Mouse (Mus musculus): ENCODE data around the gene Sh2d3c. TPM values are rescaled to one million over a fixed set of nuclear protein-coding genes. Genes with fewer than 3 reads are reported as not detected.
A peak's percentile ranks its signal among the peaks of the same experiment; 100 is the strongest.

Gene Sh2d3c
- total RNA-seq, 2 experiments from 2014 or later = 4.2 to 8.4 TPM

DNA sequence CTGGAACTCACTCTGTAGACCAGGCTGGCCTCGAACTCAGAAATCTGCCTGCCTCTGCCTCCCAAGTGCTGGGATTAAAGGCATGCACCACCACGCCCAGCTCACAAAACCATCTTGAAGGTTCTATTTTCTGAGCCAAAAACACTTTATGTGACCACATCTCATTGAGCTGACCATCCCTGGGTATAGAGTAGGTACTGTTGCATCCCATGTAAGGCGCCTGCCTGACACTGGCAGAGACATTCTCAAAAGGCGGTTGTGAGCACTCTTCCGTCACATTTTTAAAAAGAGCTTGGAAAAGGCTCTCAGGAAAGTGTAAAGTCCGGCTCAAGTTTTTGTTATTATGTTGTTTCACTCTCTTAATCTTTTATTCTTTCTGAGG lies 35.8 kb downstream of the Sh2d3c start:
- DNase-seq = no peak

DNA sequence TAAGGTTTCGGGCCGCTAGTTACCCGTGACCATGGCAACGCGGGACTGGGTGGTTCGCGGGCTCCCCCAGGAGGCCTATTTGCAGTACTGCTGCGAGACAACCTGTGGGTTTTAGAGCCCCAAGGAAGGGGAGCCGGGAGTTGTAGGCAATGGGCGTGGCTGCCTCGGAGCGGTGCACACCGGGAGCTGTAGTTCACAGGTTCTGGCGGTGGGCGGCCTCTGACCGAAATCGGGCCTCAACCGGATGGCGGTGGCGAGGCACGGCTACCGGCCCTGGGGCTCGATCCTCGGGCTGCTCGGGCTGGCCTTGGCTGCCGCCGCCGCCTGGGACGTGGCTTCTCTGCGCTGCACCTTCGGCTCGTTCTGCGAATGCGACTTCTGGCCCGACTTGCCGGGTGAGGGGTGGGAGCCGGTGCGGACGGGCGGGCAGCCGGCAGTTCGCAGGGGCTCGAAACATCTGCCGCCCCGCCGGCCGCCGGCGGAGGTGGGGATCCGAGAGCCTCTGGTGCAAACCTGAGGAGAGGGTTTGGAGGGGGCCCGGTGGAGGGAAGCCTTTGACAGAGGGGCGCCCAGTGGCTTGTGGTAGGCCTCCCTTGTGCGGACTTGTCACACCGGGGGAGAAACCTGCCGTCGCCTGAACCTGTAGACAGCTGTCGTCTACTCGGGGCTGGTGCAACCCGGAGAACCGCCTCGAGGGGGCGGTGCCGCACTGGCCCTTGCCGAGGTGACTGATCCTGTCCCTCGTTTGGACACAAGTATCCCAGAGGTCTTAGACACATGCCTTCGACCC lies 36.4 kb downstream of the Sh2d3c start, which contains the start of gene Tor2a:
TSS of gene Tor2a (plus strand) at position 179 of the 790 bp plus-strand sequence.
- peak; percentile 97 for DNase-seq

DNA sequence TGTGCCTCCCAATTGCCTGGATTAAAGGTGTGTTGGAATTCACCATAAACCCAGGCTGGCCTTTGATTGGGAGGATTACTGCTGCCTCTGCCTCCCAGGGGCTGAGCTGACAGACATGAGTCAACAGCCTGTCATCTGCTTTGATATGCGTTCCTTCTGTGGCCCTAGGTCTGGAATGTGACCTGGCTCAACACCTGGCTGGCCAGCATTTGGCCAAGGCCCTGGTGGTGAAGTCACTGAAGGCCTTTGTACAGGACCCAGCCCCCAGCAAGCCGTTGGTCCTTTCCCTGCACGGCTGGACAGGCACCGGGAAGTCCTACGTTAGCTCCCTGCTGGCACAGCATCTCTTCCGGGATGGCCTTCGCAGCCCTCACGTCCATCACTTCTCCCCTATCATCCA lies 37.6 kb downstream of the Sh2d3c start:
- DNase-seq = no peak

DNA sequence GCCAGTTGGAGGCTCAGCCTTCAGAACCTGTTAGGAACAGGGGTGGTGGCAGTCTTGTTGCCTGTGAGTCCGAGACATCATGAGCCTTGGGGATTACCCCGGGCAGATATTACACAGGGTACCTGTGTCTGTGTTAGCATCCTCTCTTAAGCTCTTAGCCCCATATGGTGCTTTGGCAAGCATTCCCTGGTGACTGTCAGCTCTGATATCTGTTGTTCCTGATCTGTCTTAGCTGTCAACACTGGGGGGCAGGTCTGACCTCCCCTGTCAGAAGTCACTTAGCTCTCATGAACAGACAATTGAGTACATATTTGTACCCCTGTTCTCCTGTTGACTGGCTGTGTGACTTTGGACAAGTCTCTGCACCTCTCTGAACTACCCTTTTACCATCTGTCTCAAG lies 38.1 kb downstream of the Sh2d3c start:
- no peak for DNase-seq

DNA sequence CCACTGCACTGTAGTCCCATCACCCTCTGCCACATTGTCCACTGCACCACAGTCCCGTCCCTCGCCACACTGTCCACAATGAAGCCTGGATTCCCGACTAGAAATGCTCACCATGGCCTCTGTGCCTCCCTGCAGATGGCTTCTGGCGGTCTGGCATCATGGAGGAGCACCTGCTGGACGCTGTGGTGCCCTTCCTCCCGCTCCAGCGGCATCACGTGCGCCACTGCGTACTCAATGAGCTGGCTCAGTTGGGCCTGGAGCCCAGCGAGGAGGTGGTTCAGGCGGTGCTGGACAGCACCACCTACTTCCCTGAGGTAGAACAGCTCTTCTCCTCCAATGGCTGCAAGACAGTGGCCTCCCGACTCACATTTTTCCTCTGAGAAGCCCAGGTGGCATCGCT lies 40.5 kb downstream of the Sh2d3c start:
- no peak for DNase-seq

DNA sequence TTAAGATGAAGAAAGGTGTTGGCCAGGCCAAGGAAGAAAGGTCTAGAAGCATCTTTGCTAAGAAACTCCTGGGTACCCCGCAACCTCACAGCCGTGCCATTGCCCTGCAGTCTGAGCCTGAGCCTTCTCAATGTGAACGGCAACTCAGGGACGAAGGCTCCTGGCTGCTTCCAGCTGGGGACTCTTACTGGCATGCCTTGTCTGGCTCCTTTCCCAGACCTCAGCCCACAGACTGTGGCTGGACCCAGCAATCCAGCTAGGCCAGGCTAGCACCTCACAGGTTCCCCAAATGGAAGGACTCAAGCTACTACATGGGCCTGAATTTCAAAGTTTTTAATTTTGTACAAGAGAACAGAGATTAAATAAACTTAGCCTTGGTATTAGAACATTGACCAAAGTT lies 41.0 kb downstream of the Sh2d3c start:
- DNase-seq = no peak

DNA sequence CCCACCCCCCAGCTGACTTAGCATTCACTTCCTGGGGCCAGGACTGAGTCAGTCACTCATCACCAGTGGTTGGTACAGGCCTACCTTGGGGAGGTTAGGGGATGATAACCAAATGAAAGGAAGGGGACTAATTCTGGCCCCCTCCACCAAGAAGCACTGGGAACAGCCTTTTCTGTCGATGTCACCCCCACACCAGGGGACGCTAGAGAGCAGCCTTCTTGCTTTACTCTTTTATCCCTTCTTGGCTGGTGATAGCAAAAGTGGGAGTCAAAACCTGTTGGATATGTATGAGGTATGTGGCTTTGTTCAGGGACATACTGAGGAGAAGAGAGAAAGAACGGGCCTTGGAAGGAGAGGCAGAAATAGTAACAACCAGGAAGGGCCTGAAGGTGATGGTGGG lies 42.5 kb downstream of the Sh2d3c start:
- DNase-seq = no peak

DNA sequence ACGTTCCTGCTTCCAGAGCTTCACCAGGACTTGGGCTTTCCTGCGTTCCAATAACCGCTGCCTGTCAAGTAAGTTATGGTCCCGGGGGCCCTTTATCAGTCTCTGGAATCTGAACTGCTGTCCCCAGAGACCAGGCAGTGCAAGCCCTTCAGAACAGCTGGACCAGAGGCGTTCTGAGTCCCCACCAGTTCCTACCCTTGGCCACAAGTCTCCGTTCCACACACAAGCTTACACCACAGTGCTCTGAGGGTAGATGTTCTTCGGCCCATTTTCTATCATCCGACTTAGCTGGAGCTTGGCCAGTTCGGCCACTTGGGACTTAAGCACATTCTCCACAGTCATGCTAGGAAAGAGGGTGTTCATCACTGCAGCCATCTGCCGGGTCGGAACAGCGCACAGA lies 46.4 kb downstream of the Sh2d3c start:
- DNase-seq = no peak

DNA sequence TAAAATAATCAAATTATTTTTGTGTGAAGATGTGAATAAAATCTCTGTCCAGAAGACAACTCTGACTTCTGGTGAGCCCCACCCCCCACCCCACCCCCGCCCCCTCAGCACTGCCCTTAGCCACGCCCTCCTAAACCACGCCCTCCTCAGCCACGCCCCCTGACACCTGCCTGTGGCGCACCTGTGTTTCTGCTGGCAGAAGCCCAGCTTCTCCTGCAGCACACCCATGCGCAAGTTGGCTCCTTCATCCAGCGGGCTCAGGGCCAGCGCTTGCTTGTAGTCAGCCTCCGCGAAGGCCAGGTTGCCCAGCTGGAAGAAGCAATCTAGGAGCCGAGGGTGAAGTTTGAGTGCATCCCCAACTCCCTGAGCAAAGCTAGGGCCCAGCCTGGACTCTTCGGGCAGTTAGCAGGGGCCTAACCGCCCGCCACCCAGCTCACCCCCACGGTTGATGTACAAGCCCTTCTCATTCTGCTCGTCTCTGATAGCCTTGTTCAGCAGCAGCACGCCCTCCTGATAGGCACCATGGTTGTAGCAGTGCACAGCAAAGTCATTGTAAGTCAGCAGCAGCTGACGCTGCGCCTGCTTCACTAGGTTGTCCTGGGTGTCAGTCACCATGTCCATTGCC lies 47.9 kb downstream of the Sh2d3c start:
- no peak for DNase-seq

DNA sequence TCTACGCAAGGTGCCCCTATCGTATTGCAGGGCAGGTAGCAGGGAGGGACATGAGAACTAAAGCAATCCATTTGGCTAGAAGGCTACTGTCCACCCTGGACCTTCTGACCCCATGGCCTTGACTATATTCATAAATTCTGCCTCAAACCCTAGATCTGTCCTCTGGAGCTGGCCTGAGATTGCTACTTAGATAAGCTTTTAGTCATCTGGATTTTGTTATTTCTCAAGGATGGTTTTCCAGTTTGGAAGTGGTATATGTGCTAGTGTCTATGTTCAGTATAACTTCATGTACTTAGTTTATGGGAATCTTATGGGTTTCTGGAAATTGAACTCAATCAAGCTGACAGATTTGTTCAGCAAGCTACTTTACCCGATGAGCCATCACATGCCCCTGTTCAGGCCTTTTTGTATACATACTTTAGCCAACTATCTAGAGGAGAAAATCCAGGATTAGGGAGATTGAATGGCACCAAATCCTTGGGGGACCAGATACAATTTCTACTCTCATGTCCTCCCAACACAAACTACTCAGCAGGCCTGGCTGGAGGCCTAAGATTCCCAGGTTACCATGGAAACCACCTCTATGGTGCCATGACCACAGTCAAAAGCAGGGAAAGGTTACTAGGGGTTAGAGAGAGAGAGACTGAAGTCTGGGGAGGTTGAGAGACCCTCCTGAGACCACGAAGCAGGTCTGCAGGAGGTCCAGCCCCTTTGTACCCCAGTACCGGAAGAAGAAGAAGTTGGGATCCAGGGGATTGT lies 48.7 kb downstream of the Sh2d3c start:
- no peak for DNase-seq

DNA sequence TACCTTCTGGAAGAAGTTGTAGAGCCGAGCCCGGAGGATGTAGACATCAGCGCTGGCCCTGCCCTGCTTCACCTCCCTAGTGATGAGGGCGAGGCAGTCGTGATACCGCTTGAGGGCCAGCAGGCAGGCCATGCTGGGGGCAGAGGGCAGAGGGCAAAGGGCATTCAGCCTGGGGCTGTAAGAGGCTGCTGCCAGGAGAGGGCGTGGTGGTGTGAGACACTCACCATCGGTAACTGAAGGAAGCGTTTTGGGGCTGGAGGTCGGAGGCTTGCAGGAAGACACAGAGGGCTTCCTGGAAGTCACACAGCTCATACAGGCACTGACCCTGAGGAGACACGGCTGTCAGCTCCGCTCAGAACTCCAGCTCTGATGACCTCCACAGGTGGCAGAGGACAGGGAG lies 51.0 kb downstream of the Sh2d3c start:
- DNase-seq = no peak

DNA sequence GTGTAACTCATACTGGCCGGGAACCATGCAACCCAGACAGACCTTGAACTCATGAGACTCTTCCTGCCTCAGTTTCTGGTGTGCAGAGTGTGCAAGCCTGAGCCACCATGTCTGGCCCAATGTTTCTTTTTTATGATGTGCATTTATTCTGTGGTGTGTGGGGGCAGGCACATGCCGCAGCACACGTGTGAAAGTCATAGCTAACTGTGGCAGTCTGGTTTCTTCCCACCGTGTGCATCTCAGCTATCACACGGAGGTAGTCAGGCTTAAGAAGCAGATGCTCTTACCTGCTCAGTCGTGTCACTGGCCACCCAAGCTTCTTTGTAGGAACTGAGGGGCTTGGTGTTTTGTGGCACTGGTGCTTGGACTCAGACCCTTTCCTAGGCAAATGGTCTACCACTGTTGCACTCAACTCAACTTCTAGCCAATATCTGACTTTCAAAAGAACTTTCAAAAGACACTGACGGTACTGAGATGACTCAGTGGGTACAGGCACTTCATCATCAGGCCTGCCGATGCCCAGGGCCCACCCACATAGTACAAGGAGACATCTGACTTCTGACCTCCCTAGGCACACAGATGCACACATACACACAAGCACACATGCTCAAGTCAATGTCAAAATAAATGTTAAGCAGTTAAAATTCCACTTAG lies 51.9 kb downstream of the Sh2d3c start:
- no peak for DNase-seq

DNA sequence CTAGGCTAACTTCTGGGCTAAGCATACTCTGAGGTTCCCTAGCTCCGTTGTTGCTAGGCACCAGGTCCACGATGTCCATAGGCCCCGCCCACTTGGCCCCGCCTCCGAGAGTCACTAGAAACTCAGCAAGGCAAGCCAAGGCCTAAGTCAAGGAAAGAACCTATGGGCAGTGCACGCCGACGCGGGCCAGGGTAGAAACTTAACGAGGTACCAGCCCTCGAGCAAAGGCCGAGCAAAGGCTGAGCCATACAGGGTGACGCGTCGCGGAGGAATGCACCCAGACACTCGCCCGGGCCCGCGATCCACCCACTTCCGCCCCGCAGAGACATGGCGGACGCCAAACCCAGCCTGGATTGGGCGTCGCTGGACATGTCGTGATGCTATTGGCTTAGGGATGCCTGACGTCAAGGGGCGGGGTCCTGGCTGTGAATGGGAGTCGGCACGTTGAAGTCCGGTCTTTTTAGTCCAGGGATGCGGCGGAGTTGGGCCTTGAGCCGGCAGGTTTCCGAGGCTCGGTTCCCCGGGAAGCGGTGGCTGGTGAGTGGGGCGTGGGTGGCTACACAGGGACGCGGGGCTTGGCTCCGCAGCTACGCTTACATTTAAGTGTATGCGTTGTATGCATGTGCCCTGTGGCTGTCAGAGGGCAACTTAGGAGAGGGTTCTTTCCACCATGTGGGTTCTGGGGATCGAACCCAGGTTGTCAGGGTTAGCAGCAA lies 54.7 kb downstream of the Sh2d3c start, which contains the start of the genes Ttc16 and Ptrh1:
TSS of gene Ttc16 (minus strand) at position 275 of the 716 bp plus-strand sequence.
TSS of gene Ptrh1 (plus strand) at position 428 of the 716 bp plus-strand sequence.
- peak; percentile 97 for DNase-seq

DNA sequence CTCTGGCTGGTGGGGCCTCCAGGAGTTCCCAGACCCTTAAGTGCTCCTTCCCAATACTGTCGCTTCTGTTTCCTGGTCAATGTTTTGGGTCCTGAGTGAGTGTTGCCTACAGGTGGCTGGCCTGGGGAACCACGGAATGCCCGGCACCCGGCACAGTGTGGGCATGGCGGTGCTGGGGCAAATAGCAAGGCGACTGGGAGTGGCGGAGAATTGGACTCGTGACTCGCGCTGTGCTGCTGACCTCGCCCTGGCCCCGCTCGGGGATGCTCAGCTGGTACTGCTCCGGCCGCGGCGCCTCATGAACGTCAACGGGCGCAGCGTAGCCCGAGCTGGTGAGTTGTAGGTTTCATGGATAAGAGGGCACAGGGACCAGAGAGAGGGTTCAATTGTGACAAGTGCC lies 55.3 kb downstream of the Sh2d3c start:
- no peak for DNase-seq

DNA sequence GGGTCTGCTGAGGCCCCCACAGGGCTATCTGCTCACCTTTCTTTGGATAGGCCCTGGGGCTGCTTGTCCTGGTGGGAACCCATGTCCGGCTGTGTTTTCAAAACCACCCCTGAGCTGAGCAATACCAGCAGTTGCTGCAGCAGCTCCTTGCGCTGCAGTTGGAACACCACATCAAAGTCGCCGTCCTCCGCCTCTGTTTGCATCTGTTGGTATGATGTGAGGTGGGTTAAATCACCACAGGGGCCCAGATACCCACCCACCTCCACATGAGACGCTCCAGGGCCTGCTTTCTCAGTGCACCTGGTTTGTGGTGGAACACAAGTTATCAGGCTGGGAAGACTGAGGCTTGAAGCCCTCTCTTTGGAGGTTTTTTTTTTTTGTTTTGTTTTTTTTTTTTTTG lies 57.2 kb downstream of the Sh2d3c start:
- DNase-seq = no peak

DNA sequence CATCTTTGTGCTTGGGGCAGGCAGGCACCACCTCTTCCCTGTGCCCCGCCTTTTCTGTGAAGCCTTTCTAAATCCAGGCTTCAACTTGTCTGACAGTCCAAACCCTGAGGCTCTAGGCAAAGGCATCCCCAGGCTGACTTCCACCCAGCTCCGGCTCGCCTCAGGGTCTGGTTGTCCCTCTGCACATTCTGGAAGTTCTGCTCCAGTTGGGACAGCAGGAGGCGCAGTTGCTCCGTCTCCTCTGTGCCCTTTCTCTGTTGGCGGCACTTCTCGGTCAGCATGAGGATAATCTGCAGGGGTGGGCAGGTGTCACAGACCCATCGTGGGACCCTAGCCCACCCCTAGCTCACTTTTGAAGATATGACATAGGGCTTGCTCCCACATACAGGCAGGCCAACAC lies 58.3 kb downstream of the Sh2d3c start:
- peak; percentile 59 for DNase-seq

DNA sequence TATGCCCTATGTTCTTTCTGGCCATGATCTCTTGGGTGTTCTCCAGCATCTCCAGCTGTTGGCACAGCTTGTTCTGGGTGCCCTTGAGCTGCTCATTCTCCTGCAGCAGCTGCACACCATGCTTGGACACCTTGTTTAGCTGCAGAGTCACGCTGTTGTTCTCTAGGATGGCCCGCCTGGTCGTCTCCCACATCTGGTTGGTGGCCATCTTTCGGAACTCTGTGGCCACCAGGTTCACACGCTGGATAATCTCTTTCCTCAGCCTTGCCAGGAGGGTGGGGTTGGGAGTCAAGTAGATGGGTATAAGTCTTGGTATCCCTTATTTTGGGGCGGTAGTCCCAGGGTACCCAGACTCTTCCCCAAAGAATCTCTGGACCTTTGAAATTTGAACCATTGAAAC lies 58.9 kb downstream of the Sh2d3c start:
- no peak for DNase-seq

DNA sequence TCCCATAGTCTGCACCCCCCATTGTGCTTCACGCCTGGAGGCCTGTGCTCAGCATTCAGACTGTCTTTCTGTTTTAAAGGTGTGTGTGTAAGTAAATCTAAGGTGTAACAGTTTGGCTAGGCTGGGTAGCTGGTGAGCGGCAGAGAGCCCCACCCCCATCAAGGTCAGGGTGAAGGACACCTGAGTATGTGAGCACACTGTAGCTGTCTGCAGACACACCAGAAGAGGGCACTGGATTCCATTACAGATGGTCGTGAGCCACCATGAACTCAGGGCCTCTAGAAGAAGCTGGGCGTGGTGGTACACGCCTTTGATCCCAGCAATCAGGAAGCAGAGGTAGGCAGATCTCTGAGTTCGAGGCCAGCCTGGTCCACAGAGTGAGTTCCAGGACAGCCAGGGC lies 60.9 kb downstream of the Sh2d3c start:
- no peak for DNase-seq

DNA sequence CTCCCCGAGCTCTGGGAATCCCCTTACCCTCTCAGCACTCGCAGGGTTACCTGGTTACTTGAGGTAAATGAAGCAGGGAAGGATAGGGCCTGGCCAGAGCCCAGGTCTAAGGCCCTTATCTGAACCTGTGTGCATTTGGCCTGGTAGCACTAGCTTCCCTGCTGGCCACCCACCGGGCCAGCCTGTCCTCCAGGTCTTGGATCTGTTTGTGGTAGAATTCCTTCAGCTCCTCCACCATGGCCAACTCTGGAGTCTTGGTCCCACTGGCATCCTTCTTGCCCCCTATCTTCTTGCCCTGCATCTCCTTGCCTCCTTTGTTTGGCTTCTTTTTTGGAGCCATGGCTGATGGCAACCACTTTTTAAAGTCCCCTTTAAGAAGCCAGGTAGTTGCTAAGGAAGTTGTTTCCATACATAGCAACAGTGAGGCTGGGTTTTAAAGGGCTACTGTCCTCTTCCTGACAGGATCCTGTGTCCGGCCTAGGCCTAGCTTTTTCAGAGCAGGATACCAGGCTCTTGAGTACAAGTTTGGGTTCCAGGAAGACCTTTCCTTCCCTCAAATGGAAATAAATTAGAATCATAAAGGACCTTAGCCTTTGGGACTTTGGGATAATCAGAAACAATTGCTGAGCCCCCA lies 63.3 kb downstream of the Sh2d3c start, which contains the start of gene Cfap157:
TSS of gene Cfap157 (minus strand) at position 381 of the 634 bp plus-strand sequence.
- DNase-seq = no peak

DNA sequence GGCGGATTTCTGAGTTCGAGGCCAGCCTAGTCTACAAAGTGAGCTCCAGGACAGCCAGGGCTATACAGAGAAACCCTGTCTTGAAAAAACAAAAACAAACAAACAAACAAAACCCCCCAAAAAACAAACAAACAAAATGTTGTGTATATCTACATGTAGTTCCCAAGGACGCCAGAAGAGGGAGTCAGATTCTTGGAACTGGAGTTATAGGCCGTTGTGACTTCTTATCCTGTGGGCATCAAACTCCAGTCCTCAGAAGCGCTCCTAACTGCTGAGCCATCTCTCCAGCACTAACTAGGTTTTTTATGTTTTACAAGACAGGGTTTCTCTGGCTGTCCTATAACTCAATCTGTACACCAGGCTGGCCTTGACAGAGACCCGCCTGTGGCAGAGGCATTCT lies 66.3 kb downstream of the Sh2d3c start:
- no peak for DNase-seq

DNA sequence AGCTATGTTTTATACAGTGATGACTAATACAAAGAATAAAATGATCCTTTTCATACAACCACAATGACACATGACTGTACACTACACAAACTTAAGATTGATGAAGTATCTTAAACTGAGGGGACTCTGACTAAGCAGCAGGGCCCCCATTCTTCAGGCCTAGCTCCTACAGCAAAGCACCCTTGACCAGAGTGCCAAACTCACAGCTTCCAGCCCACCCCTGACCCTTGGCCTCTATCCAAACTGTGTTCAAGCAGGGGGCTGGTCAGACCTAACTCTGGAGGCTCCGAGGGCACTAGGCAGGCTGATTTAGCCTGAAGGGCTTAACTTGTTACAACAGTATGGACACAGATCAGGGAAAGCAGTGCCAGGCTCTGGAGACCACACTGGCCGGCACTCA lies 67.7 kb downstream of the Sh2d3c start:
- no peak for DNase-seq
